Mouse (Mus musculus) olfactory bulb, adult 2 months (tissue): ENCODE data around the gene Vmac. TPM values are rescaled to one million over a fixed set of nuclear protein-coding genes. Genes with fewer than 3 reads are reported as not detected.

Experiments used
- H3K27ac ChIP-seq: fragments of 200-500 bp; 2 replicates; pipeline ENCODE4 v1.5.1; 2012; ENCODE audit warnings: low read depth, low read length; ENCODE audit not compliant: insufficient read depth
- H3K4me1 ChIP-seq: fragments of 200-500 bp; 2 replicates; pipeline ENCODE4 v1.6.1; 2012; ENCODE audit warnings: low read length; ENCODE audit not compliant: control insufficient read depth, insufficient read depth
- H3K4me3 ChIP-seq: fragments of 200-500 bp; 2 replicates; pipeline ENCODE4 v1.5.1; 2012; ENCODE audit warnings: mild to moderate bottlenecking, low read depth, low read length, moderate library complexity; ENCODE audit not compliant: insufficient read depth
- CTCF ChIP-seq: fragments of 200-500 bp; IDR thresholded peaks from 2 replicates; pipeline ENCODE4 v1.5.1; 2012; ENCODE audit warnings: low read depth, mild to moderate bottlenecking, low read length, moderate library complexity; ENCODE audit not compliant: insufficient read depth
- POLR2A ChIP-seq: fragments of 200-500 bp; IDR thresholded peaks from 2 replicates; pipeline ENCODE4 v1.6.1; 2012; ENCODE audit warnings: mild to moderate bottlenecking, low read depth, low read length, moderate library complexity; ENCODE audit not compliant: insufficient read depth
- WGBS: fragments of 180-500 bp; shearing (Covaris S2); methylation state at CpG from one replicate; pipeline ENCODE4 v1.1.7; 2018; 5-methylcytosine and 5-hydroxymethylcytosine counted together
- polyA plus RNA-seq: library from polyadenylated mRNA; stranded (reverse); fragments of >200 nt; gene quantifications from 2 replicates; pipeline ENCODE4 v1.2.4, GENCODE M21; 2012; ENCODE audit warnings: low replicate concordance; ENCODE audit not compliant: missing spikeins, insufficient read depth, insufficient read length

Gene Vmac
- polyA plus RNA-seq, 1 experiment = not detected

DNA sequence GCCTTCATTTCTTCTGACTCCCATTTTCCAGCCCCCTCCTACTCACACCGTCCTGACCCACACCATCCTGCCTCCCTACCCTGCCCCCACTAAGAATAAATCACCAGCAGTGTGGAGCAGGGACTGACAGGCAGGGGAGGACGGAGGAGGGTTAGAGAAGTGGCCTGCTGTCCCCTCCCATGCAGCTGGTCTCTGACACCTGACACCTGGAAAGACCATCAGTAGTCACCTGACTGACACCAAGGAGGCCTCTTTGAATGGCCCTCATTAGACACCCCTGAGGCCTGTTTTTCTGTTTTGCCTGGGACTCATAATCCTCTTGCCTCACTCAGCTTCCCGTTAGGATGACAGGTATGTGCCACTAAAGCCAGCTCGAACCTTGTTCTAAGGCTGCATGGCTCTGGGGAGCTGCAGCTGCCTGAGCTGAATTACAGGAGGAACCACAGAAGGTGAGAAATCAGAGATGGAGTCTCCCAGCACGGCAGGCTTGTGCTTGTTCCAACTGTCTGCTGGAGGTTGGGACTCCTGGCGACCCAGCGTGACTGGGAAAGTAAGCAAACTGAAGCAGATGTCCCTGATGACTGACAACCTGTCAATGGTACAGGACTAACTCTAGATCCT is 9.3 kb upstream of the Vmac start:
- WGBS = 39% methylated on average over 7 of the region's 7 CpGs
- H3K27ac ChIP-seq = no peak overlapping the region
- TF ChIP-seq CTCF = no peak
- TF ChIP-seq POLR2A = no peak
- H3K4me3 ChIP-seq = no peak overlapping the region
- H3K4me1 ChIP-seq = peaks cover 31% of the 10 kb centered on the region

- Histone ChIP-seq H3K27ac (no peak overlapping the region), H3K4me3 (no peak overlapping the region), H3K4me1 (peaks cover 44% of the 10 kb centered on the region)
- no peak for TF ChIP-seq CTCF
- no peak for TF ChIP-seq POLR2A
- WGBS = 70% methylated on average over 11 of the region's 11 CpGs
These were observed 5.8 kb upstream of the Vmac start for GRCm38 (mm10) chr17:56723419-56724161.

- 87% methylated on average over 5 of the region's 5 CpGs for WGBS
- no peak overlapping the region for H3K27ac ChIP-seq
- no peak overlapping the region for H3K4me3 ChIP-seq
- H3K4me1 ChIP-seq = peaks cover 33% of the 10 kb centered on the region
- TF ChIP-seq POLR2A = no peak
- no peak for TF ChIP-seq CTCF
These were observed 4.6 kb upstream of the Vmac start for GRCm38 (mm10) chr17:56722441-56722840.

GRCm38 (mm10) chr17:56716655-56717362 is 1.0 kb downstream of the Vmac start:
- H3K4me1 ChIP-seq = peaks cover 39% of the 10 kb centered on the region
- H3K27ac ChIP-seq = peak overlapping the region; percentile 78
- under 1% methylated on average over 55 of the region's 55 CpGs for WGBS
- peak; percentile 31; the same call in 1 of the 2 replicates for TF ChIP-seq POLR2A
- no peak for TF ChIP-seq CTCF
- H3K4me3 ChIP-seq = peak overlapping the region; percentile 92

DNA sequence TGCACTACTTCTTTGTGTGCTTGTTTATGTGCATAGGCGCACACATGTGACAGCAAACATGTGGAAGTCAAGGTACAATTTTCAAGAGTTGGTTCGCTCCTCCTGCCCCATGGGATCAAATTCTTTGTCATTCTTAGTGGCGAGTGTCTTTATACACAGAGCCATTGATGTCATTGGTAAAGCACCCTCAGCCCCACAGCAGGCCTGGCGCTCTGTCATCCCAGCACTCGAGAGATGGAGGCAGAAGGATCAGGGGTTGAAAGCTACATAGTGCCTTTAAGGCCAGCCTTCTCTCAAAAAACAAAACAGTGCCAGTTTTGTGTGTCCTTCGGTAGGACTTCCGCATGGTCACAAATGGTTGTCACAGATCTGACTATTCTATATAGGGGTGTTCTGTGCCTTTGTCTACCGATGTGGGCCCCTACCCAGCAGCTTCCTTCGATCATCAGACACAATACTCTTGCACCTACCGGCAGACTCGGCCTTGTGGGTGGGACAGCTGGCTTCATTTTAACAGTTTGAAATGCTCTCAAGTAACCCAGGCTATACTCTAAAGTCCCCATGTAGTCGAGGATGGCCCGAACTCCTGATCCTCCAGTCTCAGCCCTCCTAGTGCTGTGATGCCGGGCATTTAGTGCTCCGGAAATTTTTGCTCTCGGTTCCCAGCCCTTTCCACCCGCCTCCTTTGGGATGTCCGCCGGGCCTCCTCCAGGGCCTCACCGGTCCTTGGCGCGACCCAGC is 1.7 kb downstream of the Vmac start:
- peak overlapping the region; percentile 79 for H3K4me3 ChIP-seq
- H3K4me1 ChIP-seq = peaks cover 39% of the 10 kb centered on the region
- peak overlapping the region; percentile 72; the same call in 1 of the 2 replicates for H3K27ac ChIP-seq
- TF ChIP-seq CTCF (no peak), POLR2A (no peak)
- 19% methylated on average over 22 of the region's 22 CpGs for WGBS

- Histone ChIP-seq H3K27ac (no peak overlapping the region), H3K4me1 (peaks cover 33% of the 10 kb centered on the region), H3K4me3 (no peak overlapping the region)
- no peak for TF ChIP-seq POLR2A
- no peak for TF ChIP-seq CTCF
- WGBS = 65% methylated on average over 11 of the region's 11 CpGs
These were observed 2.5 kb downstream of the Vmac start for GRCm38 (mm10) chr17:56715360-56715759.

- WGBS = 95% methylated on average over 3 of the region's 3 CpGs
- Histone ChIP-seq H3K27ac (no peak overlapping the region), H3K4me3 (no peak overlapping the region), H3K4me1 (peaks cover 12% of the 10 kb centered on the region; the same call in 1 of the 2 replicates)
- no peak for TF ChIP-seq CTCF
- TF ChIP-seq POLR2A = no peak
These were observed 8.1 kb downstream of the Vmac start for GRCm38 (mm10) chr17:56709708-56710107.

DNA sequence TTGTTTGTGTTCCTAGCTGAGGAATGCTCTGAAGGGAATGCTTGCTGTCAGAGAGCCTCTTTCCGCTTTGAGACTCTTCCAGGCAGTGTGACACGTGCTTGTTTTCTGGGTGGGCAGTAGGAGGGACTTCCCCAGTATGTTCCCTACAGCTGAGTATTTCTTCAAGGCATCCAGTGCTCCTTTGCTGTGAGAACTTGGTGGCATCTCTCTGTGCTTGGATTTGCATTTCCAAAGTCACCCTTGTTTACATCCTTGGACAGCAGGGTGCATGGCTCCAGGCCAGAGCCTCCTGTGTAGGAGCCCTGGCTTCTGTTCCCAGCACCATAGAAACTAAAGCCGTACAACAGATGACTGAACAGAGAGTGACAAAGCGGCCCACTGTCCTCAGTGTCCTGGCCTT is 9.1 kb downstream of the Vmac start:
- Histone ChIP-seq H3K27ac (no peak overlapping the region), H3K4me3 (no peak overlapping the region), H3K4me1 (peaks cover 9% of the 10 kb centered on the region; the same call in 1 of the 2 replicates)
- TF ChIP-seq POLR2A = no peak
- 50% methylated on average over 4 of the region's 4 CpGs for WGBS
